Mouse (Mus musculus): ENCODE data around the gene H2-Aa. TPM values are rescaled to one million over a fixed set of nuclear protein-coding genes. Genes with fewer than 3 reads are reported as not detected.

The H2-Aa gene
- polyA plus RNA-seq, 1 experiment from 2014 or later = 0.30 TPM

DNA sequence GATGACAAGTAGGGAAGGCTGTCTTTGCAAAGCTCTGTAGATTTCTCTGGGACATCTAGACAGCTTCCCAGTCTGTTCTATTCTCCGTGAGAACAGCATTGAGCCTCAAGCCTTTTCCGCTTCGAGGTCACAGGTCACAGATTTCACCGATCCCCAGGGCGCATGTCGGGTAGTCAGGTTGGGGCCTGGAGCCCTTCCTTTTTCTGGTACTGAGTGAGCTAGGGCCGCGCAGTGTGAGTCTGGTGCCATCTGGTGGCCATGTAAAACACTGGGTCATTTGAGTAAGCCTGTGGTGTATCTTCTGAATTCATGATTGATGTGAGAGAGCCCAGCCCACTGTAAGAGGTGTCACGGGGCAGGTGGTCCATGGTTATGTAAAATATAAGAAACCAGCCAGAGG, 52.7 kb downstream of the H2-Aa start:
- H3K4me2 ChIP-seq = no peak overlapping the region
- no peaks in the 10 kb centered on the region for H3K9me3 ChIP-seq
- 0 out of 2 replicates have a peak, but pooled peaks have one; percentile 20 for ATAC-seq (replicated peaks)
- no peaks in the 10 kb centered on the region for H3K36me3 ChIP-seq (replicated peaks)
- no peaks in the 10 kb centered on the region for H3K4me1 ChIP-seq
- no peak overlapping the region for H3K27ac ChIP-seq
- no peaks in the 10 kb centered on the region for H3K27me3 ChIP-seq (replicated peaks)
- 48% methylated on average over 9 of the region's 9 CpGs for WGBS
- H3K4me3 ChIP-seq = no peak overlapping the region
- H3K9ac ChIP-seq = no peak overlapping the region

Other genes starting within 250 kb of the H2-Aa start
- gene Col11a2, start 248.4 kb downstream of the H2-Aa start, polyA plus RNA-seq (2015; fragmentation: Nextera tagmentation; extraction: Ambion mirVana) = 3.2 and 4.8 TPM in 2 replicates
- gene H2-Oa, start 195.5 kb downstream of the H2-Aa start, polyA plus RNA-seq (2015; fragmentation: Nextera tagmentation; extraction: Ambion mirVana) = not detected in 2 replicates
- 17.2 and 18.8 TPM in 2 replicates for gene H2-DMa, start 168.3 kb downstream of the H2-Aa start, polyA plus RNA-seq (2015; fragmentation: Nextera tagmentation; extraction: Ambion mirVana)
- gene Brd2, start 165.2 kb downstream of the H2-Aa start, polyA plus RNA-seq (2015; fragmentation: Nextera tagmentation; extraction: Ambion mirVana) = 137 and 140 TPM in 2 replicates
- 0.27 and 0.65 TPM in 2 replicates for gene H2-DMb2, start 144.5 kb downstream of the H2-Aa start, polyA plus RNA-seq (2015; fragmentation: Nextera tagmentation; extraction: Ambion mirVana)
- gene H2-DMb1, start 134.8 kb downstream of the H2-Aa start, polyA plus RNA-seq (2015; fragmentation: Nextera tagmentation; extraction: Ambion mirVana) = 0.79 and 1.2 TPM in 2 replicates
- gene Tap1, start 100.3 kb downstream of the H2-Aa start, polyA plus RNA-seq (2015; fragmentation: Nextera tagmentation; extraction: Ambion mirVana) = 2.3 and 3.1 TPM in 2 replicates
- gene Psmb9, start 100.1 kb downstream of the H2-Aa start, polyA plus RNA-seq (2015; fragmentation: Nextera tagmentation; extraction: Ambion mirVana) = 1.5 and 2.0 TPM in 2 replicates
- 4.1 and 4.2 TPM in 2 replicates for gene Psmb8, start 90.1 kb downstream of the H2-Aa start, polyA plus RNA-seq (2015; fragmentation: Nextera tagmentation; extraction: Ambion mirVana)
- gene Tap2, start 84.3 kb downstream of the H2-Aa start, polyA plus RNA-seq (2015; fragmentation: Nextera tagmentation; extraction: Ambion mirVana) = 1.7 and 2.2 TPM in 2 replicates
- 0.06 and 0.18 TPM in 2 replicates for gene H2-Ob, start 48.9 kb downstream of the H2-Aa start, polyA plus RNA-seq (2015; fragmentation: Nextera tagmentation; extraction: Ambion mirVana)
- 1.4 and 2.3 TPM in 2 replicates for gene H2-Ab1, start 30.1 kb downstream of the H2-Aa start, polyA plus RNA-seq (2015; fragmentation: Nextera tagmentation; extraction: Ambion mirVana)
- 2.9 and 3.1 TPM in 2 replicates for gene H2-Eb1, start 18.0 kb upstream of the H2-Aa start, polyA plus RNA-seq (2015; fragmentation: Nextera tagmentation; extraction: Ambion mirVana)
- gene H2-Eb2, start 37.8 kb upstream of the H2-Aa start, polyA plus RNA-seq (2015; fragmentation: Nextera tagmentation; extraction: Ambion mirVana) = 0.08 and 0.19 TPM in 2 replicates
- gene Btnl2, start 67.0 kb upstream of the H2-Aa start, polyA plus RNA-seq (2015; fragmentation: Nextera tagmentation; extraction: Ambion mirVana) = not detected in 2 replicates
- not detected in 2 replicates for gene Btnl1, start 89.3 kb upstream of the H2-Aa start, polyA plus RNA-seq (2015; fragmentation: Nextera tagmentation; extraction: Ambion mirVana)
- 5.8 and 7.1 TPM in 2 replicates for gene BC051142, start 111.0 kb upstream of the H2-Aa start, polyA plus RNA-seq (2015; fragmentation: Nextera tagmentation; extraction: Ambion mirVana)
- gene Btnl4, start 189.5 kb upstream of the H2-Aa start, polyA plus RNA-seq (2015; fragmentation: Nextera tagmentation; extraction: Ambion mirVana) = not detected in 2 replicates
- not detected in 2 replicates for gene Btnl6, start 229.5 kb upstream of the H2-Aa start, polyA plus RNA-seq (2015; fragmentation: Nextera tagmentation; extraction: Ambion mirVana)